Mouse (Mus musculus): ENCODE measurements around the gene Hspb3. TPM values are rescaled to one million over a fixed set of nuclear protein-coding genes. Genes with fewer than 3 reads are reported as not detected.

Hspb3 gene
- 1 to 10 TPM in 1 of 2 experiments, under 1 TPM in 1; 0.99 to 2.2 TPM for total RNA-seq (2021)
- long read RNA-seq, partial matches to known transcripts: 0 of 1 reads
- long read RNA-seq, other reads (novel, unspliced or antisense): 0 of 1 reads

- DNase-seq (ENCODE audit: low spot score in 2 of 2): peak in 1 of 2 experiments; percentile 32
Measured at GRCm38 (mm10) chr13:113663151-113663779, at the start of gene Hspb3. Gene Hspb3 (minus strand): TSS chr13:113663676.

- no peak for DNase-seq (ENCODE audit: low spot score in 2 of 2)
Measured at GRCm38 (mm10) chr13:113713186-113713585, 49.7 kb upstream of the Hspb3 start.

GRCm38 (mm10) chr13:113706183-113706582 lies 42.7 kb upstream of the Hspb3 start:
- peak in 1 of 2 experiments; percentile 47 for DNase-seq (ENCODE audit: low spot score in 2 of 2)

- no peak for DNase-seq (ENCODE audit: low spot score in 2 of 2)
Measured at GRCm38 (mm10) chr13:113701185-113701584, 37.7 kb upstream of the Hspb3 start.

- no peak for DNase-seq (ENCODE audit: low spot score in 2 of 2)
Measured at GRCm38 (mm10) chr13:113699928-113700327, 36.5 kb upstream of the Hspb3 start.

- DNase-seq (ENCODE audit: low spot score in 2 of 2): peak in 1 of 2 experiments; percentile 36
Measured at GRCm38 (mm10) chr13:113699415-113699873, 36.0 kb upstream of the Hspb3 start.

GRCm38 (mm10) chr13:113696838-113697321 lies 33.4 kb upstream of the Hspb3 start:
- DNase-seq (ENCODE audit: low spot score in 2 of 2): peak in 1 of 2 experiments; percentile 29

- peak in 1 of 2 experiments; percentile 73 for DNase-seq (ENCODE audit: low spot score in 2 of 2)
Measured at GRCm38 (mm10) chr13:113693383-113693782, 29.9 kb upstream of the Hspb3 start.

GRCm38 (mm10) chr13:113691644-113692043 lies 28.2 kb upstream of the Hspb3 start:
- no peak for DNase-seq (ENCODE audit: low spot score in 2 of 2)

GRCm38 (mm10) chr13:113689883-113690282 lies 26.4 kb upstream of the Hspb3 start:
- DNase-seq (ENCODE audit: low spot score in 2 of 2): no peak

- no peak for DNase-seq (ENCODE audit: low spot score in 2 of 2)
Measured at GRCm38 (mm10) chr13:113686691-113687121, 23.2 kb upstream of the Hspb3 start.

GRCm38 (mm10) chr13:113682821-113683220 lies 19.3 kb upstream of the Hspb3 start:
- DNase-seq (ENCODE audit: low spot score in 2 of 2): peak in 1 of 2 experiments; percentile 36

GRCm38 (mm10) chr13:113680646-113681045 lies 17.2 kb upstream of the Hspb3 start:
- DNase-seq (ENCODE audit: low spot score in 2 of 2): peak; percentile 39 to 64

- DNase-seq (ENCODE audit: low spot score in 2 of 2): peak in 1 of 2 experiments; percentile 83
Measured at GRCm38 (mm10) chr13:113669459-113670077, 6.1 kb upstream of the Hspb3 start.

- no peak for DNase-seq (ENCODE audit: low spot score in 2 of 2)
Measured at GRCm38 (mm10) chr13:113663883-113664282, 407 bp upstream of the Hspb3 start.

- peak in 1 of 2 experiments; percentile 29 for DNase-seq (ENCODE audit: low spot score in 2 of 2)
Measured at GRCm38 (mm10) chr13:113661826-113662271, 1.6 kb downstream of the Hspb3 start.

GRCm38 (mm10) chr13:113660576-113661310 lies 2.7 kb downstream of the Hspb3 start:
- DNase-seq (ENCODE audit: low spot score in 2 of 2): peak in 1 of 2 experiments; percentile 46

- no peak for DNase-seq (ENCODE audit: low spot score in 2 of 2)
Measured at GRCm38 (mm10) chr13:113657204-113657603, 6.3 kb downstream of the Hspb3 start.

- no peak for DNase-seq (ENCODE audit: low spot score in 2 of 2)
Measured at GRCm38 (mm10) chr13:113656639-113657038, 6.8 kb downstream of the Hspb3 start.

- no peak for DNase-seq (ENCODE audit: low spot score in 2 of 2)
Measured at GRCm38 (mm10) chr13:113655511-113655910, 8.0 kb downstream of the Hspb3 start.

GRCm38 (mm10) chr13:113640944-113641597 lies 22.4 kb downstream of the Hspb3 start:
- DNase-seq (ENCODE audit: low spot score in 2 of 2): no peak
